Mouse (Mus musculus) myocyte (in vitro differentiated cells): ENCODE measurements around the gene Pigt. TPM values are rescaled to one million over a fixed set of nuclear protein-coding genes. Genes with fewer than 3 reads are reported as not detected.

Experiments used
- H3K27me3 ChIP-seq: one replicate; pipeline ENCODE4 v1.6.1; 2011; ENCODE audit not compliant: control insufficient read depth, insufficient read depth, insufficient read length
- H3K36me3 ChIP-seq: one replicate; pipeline ENCODE4 v1.6.1; 2011; ENCODE audit not compliant: control insufficient read depth, insufficient read depth
- H3K4me2 ChIP-seq: one replicate; pipeline ENCODE4 v1.6.1; 2011; ENCODE audit warnings: low read depth, control low read depth
- H3K4me3 ChIP-seq: one replicate; pipeline ENCODE4 v1.5.1; 2011; ENCODE audit warnings: mild to moderate bottlenecking, control low read depth, moderate library complexity
- H3K79me2 ChIP-seq: one replicate; pipeline ENCODE4 v1.6.1; 2011; ENCODE audit not compliant: control insufficient read depth, insufficient read depth
- H3ac ChIP-seq: one replicate; pipeline ENCODE4 v1.6.1; 2011; ENCODE audit not compliant: control insufficient read depth, insufficient read length
- CEBPB ChIP-seq: IDR thresholded peaks from 2 replicates; pipeline ENCODE4 v1.6.1; 2011; ENCODE audit warnings: mild to moderate bottlenecking, moderate library complexity; ENCODE audit not compliant: poor library complexity, insufficient read depth, severe bottlenecking
- E2F4 ChIP-seq: IDR thresholded peaks from one replicate; pipeline ENCODE4 v1.6.1; 2011; ENCODE audit warnings: mild to moderate bottlenecking, control low read depth, moderate library complexity; ENCODE audit not compliant: insufficient read depth
- MAX ChIP-seq: IDR thresholded peaks from one replicate; pipeline ENCODE4 v1.6.1; 2011; ENCODE audit warnings: low read depth, mild to moderate bottlenecking, control low read depth
- MYOD1 ChIP-seq, 3 experiments: IDR thresholded peaks; one replicate each; pipeline ENCODE4 v1.6.1; 2011; ENCODE audit warnings: control low read depth in 2 of 3, low read depth in 2 of 3, mild to moderate bottlenecking in 2 of 3, moderate library complexity in 1 of 3; ENCODE audit not compliant: insufficient read length in 2 of 3, control insufficient read depth in 1 of 3
- MYOG ChIP-seq, 3 experiments: IDR thresholded peaks; one replicate each; pipeline ENCODE4 v1.6.1; 2011; ENCODE audit warnings: control low read depth in 2 of 3, low read depth in 2 of 3, mild to moderate bottlenecking in 2 of 3; ENCODE audit not compliant: insufficient read length in 2 of 3, control insufficient read depth in 1 of 3, insufficient read depth in 1 of 3
- POLR2A ChIP-seq: IDR thresholded peaks from one replicate; pipeline ENCODE4 v1.6.1; 2011; ENCODE audit warnings: low read depth, mild to moderate bottlenecking, control low read depth, moderate library complexity; ENCODE audit not compliant: insufficient read length
- POLR2AphosphoS2 ChIP-seq: IDR thresholded peaks from one replicate; pipeline ENCODE4 v1.6.1; 2011; ENCODE audit warnings: low read depth, control low read depth; ENCODE audit not compliant: insufficient read length
- REST ChIP-seq: IDR thresholded peaks from one replicate; pipeline ENCODE4 v1.6.1; 2011; ENCODE audit warnings: mild to moderate bottlenecking, control low read depth, moderate library complexity; ENCODE audit not compliant: insufficient read depth, insufficient read length
- SRF ChIP-seq: IDR thresholded peaks from one replicate; pipeline ENCODE4 v1.6.1; 2011; ENCODE audit warnings: low read depth; ENCODE audit not compliant: control insufficient read depth, insufficient read length
- TCF12 ChIP-seq: IDR thresholded peaks from one replicate; pipeline ENCODE4 v1.6.1; 2011; ENCODE audit warnings: mild to moderate bottlenecking, control low read depth; ENCODE audit not compliant: poor library complexity, insufficient read depth, severe bottlenecking
- TCF3 ChIP-seq: IDR thresholded peaks from one replicate; pipeline ENCODE4 v1.6.1; 2011; ENCODE audit warnings: low read depth, control low read depth; ENCODE audit not compliant: insufficient read length
- USF1 ChIP-seq: IDR thresholded peaks from one replicate; pipeline ENCODE4 v1.6.1; 2011; ENCODE audit warnings: low read depth, mild to moderate bottlenecking, control low read depth, moderate library complexity
- polyA plus RNA-seq: library from polyadenylated mRNA; unstranded; fragments of >200 nt; fragmentation: generic; extraction: Trizol; gene quantifications from one replicate; pipeline ENCODE4 v1.2.1, GENCODE M21; 2012; ENCODE audit warnings: missing spikeins

The Pigt gene
- polyA plus RNA-seq, 1 experiment: 79.2 TPM

- Histone ChIP-seq H3K79me2 (no peaks in the 10 kb centered on the region), H3K4me2 (no peak overlapping the region)
Measured at GRCm38 (mm10) chr2:164544454-164545097, 47.3 kb downstream of the Pigt start.

DNA sequence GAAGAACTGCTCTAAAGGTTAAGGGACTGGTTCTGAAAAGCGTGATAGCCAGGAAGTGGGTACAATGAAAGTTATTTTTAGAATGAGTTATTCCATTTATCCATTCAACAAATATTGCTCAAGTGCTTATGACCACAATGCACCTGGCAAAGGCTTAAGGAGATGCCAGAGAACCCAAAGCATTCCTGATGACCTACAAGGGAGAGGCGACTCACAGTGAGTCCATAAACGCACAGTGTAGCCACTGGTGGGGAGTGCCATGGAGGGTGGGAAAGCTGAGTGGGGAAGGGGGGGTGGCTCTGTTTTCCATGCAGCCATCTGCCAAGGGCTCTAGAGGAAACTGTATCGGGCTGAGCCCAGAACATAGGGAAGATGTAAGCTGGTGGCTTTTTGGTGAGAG, 52.0 kb downstream of the Pigt start:
- no peak for TF ChIP-seq E2F4
- TF ChIP-seq TCF12: no peak
- no peak for TF ChIP-seq POLR2AphosphoS2
- no peak for TF ChIP-seq REST
- TF ChIP-seq CEBPB: no peak
- no peak for TF ChIP-seq TCF3
- no peak for TF ChIP-seq MYOG (IDR thresholded peaks at IDR 0.05; ENCODE audit: control insufficient read depth in 1 of 3, insufficient read depth in 1 of 3, insufficient read length in 2 of 3, low read depth in 2 of 3)
- TF ChIP-seq USF1: no peak
- no peak for TF ChIP-seq MAX
- TF ChIP-seq POLR2A: no peak
- TF ChIP-seq MYOD1 (IDR thresholded peaks at IDR 0.05; ENCODE audit: control insufficient read depth in 1 of 3, insufficient read length in 2 of 3, low read depth in 2 of 3): no peak
- no peak for TF ChIP-seq SRF
- Histone ChIP-seq H3K79me2 (no peaks in the 10 kb centered on the region), H3K4me3 (no peak overlapping the region), H3K27me3 (peaks cover 28% of the 10 kb centered on the region), H3ac (no peak overlapping the region), H3K4me2 (no peak overlapping the region), H3K36me3 (no peaks in the 10 kb centered on the region)

More at GRCm38 (mm10) chr2:164544454-164545097, 47.3 kb downstream of the Pigt start:
- Histone ChIP-seq H3K36me3 (no peaks in the 10 kb centered on the region), H3K4me3 (no peak overlapping the region), H3ac (no peak overlapping the region), H3K27me3 (peaks cover 32% of the 10 kb centered on the region)
- TF ChIP-seq CEBPB (no peak), E2F4 (no peak), USF1 (no peak), SRF (no peak), REST (no peak), MYOG (IDR thresholded peaks at IDR 0.05; ENCODE audit: control insufficient read depth in 1 of 3, insufficient read depth in 1 of 3, insufficient read length in 2 of 3, low read depth in 2 of 3) (no peak), POLR2A (no peak), TCF3 (no peak), MAX (no peak), MYOD1 (IDR thresholded peaks at IDR 0.05; ENCODE audit: control insufficient read depth in 1 of 3, insufficient read length in 2 of 3, low read depth in 2 of 3) (no peak), POLR2AphosphoS2 (no peak), TCF12 (no peak)

- no peaks in the 10 kb centered on the region for H3K36me3 ChIP-seq
- no peak overlapping the region for H3K4me2 ChIP-seq
- no peaks in the 10 kb centered on the region for H3K79me2 ChIP-seq
- H3K27me3 ChIP-seq: peaks cover 26% of the 10 kb centered on the region
- H3K4me3 ChIP-seq: no peak overlapping the region
- no peak overlapping the region for H3ac ChIP-seq
- no peak for TF ChIP-seq POLR2A
Measured at GRCm38 (mm10) chr2:164549963-164550894, 52.9 kb downstream of the Pigt start.

DNA sequence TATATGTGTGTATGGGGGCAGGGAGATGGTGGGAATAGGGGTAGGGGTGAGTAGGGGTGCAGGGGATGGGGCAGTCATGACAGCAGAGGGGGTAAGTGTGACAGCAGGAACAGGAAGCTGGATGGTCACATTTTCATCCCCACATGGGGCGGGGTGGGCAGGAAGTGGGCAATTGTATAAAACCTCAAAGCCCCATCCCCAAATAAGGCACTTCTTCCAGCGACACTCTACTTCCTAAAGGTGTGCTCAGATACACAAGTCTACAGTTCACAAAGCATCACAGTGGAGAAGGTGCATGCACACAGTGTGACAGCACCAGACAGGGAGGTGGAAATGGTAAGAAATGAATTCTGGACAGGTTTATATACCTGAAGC, 53.6 kb downstream of the Pigt start:
- Histone ChIP-seq H3K4me2 (no peak overlapping the region), H3K36me3 (no peaks in the 10 kb centered on the region), H3K79me2 (no peaks in the 10 kb centered on the region), H3K4me3 (no peak overlapping the region), H3ac (no peak overlapping the region), H3K27me3 (peaks cover 24% of the 10 kb centered on the region)
- TF ChIP-seq POLR2AphosphoS2 (no peak), POLR2A (no peak), CEBPB (no peak), SRF (no peak), MYOD1 (IDR thresholded peaks at IDR 0.05; ENCODE audit: control insufficient read depth in 1 of 3, insufficient read length in 2 of 3, low read depth in 2 of 3) (no peak), TCF3 (no peak), TCF12 (no peak), REST (no peak), MAX (no peak), USF1 (no peak), MYOG (IDR thresholded peaks at IDR 0.05; ENCODE audit: control insufficient read depth in 1 of 3, insufficient read depth in 1 of 3, insufficient read length in 2 of 3, low read depth in 2 of 3) (no peak), E2F4 (no peak)

- peaks cover 28% of the 10 kb centered on the region for H3K27me3 ChIP-seq
- H3K4me2 ChIP-seq: no peak overlapping the region
- no peak overlapping the region for H3ac ChIP-seq
- H3K36me3 ChIP-seq: no peaks in the 10 kb centered on the region
- H3K4me3 ChIP-seq: no peak overlapping the region
- H3K79me2 ChIP-seq: no peaks in the 10 kb centered on the region
- TF ChIP-seq TCF3: no peak
- no peak for TF ChIP-seq E2F4
- no peak for TF ChIP-seq POLR2A
- TF ChIP-seq POLR2AphosphoS2: no peak
- TF ChIP-seq USF1: no peak
- TF ChIP-seq SRF: no peak
- no peak for TF ChIP-seq REST
- TF ChIP-seq MYOD1 (IDR thresholded peaks at IDR 0.05; ENCODE audit: control insufficient read depth in 1 of 3, insufficient read length in 2 of 3, low read depth in 2 of 3): no peak
- no peak for TF ChIP-seq TCF12
Measured at GRCm38 (mm10) chr2:164551502-164551901, 54.2 kb downstream of the Pigt start.
